Mouse (Mus musculus) ES-Bruce4 (cell line): Measurements from ENCODE around the gene Gm6309.

Experiments used
- CTCF ChIP-seq: IDR thresholded peaks from one replicate; pipeline ENCODE4 v1.8.1; 2011; ENCODE audit warnings: low read depth, low read length
- EP300 ChIP-seq: IDR thresholded peaks from 2 replicates; pipeline ENCODE4 v1.6.1; 2011; ENCODE audit warnings: low read depth, low read length; ENCODE audit not compliant: insufficient read depth
- POLR2A ChIP-seq: IDR thresholded peaks from one replicate; pipeline ENCODE4 v1.8.1; 2011; ENCODE audit warnings: low read length; ENCODE audit not compliant: insufficient read depth

- TF ChIP-seq POLR2A (no peak), CTCF (no peak), EP300 (no peak)
Measured at GRCm38 (mm10) chr5:146150454-146150853, 20.1 kb downstream of the Gm6309 start.
